Mouse (Mus musculus) testis, adult 2 months (tissue): ENCODE data around the gene Gm21915. TPM values are rescaled to one million over a fixed set of nuclear protein-coding genes. Genes with fewer than 3 reads are reported as not detected.

Source experiments
- H3K27ac ChIP-seq: fragments of 200-500 bp; 2 replicates; pipeline ENCODE4 v1.5.1; 2012; ENCODE audit warnings: low read depth, low read length; ENCODE audit not compliant: control insufficient read depth, insufficient read depth
- H3K27me3 ChIP-seq: fragments of 200-500 bp; 2 replicates; pipeline ENCODE4 v1.6.1; 2012; ENCODE audit warnings: mild to moderate bottlenecking, low read length, moderate library complexity; ENCODE audit not compliant: control insufficient read depth, insufficient read depth
- H3K36me3 ChIP-seq: fragments of 200-500 bp; 2 replicates; pipeline ENCODE4 v1.6.1; 2012; ENCODE audit warnings: mild to moderate bottlenecking, low read length; ENCODE audit not compliant: control insufficient read depth, insufficient read depth
- H3K4me1 ChIP-seq: fragments of 200-500 bp; 2 replicates; pipeline ENCODE4 v1.6.1; 2012; ENCODE audit warnings: low read length; ENCODE audit not compliant: control insufficient read depth, insufficient read depth
- H3K4me3 ChIP-seq: fragments of 200-500 bp; 2 replicates; pipeline ENCODE4 v1.5.1; 2012; ENCODE audit warnings: low read depth, mild to moderate bottlenecking, low read length, moderate library complexity, mixed read lengths; ENCODE audit not compliant: control insufficient read depth
- CTCF ChIP-seq: fragments of 200-500 bp; IDR thresholded peaks from 2 replicates; pipeline ENCODE4 v1.5.1; 2012; ENCODE audit warnings: low read depth, mild to moderate bottlenecking, inconsistent platforms, low read length, moderate library complexity; ENCODE audit not compliant: control insufficient read depth, insufficient read depth, insufficient replicate concordance
- POLR2A ChIP-seq: fragments of 200-500 bp; IDR thresholded peaks from 2 replicates; pipeline ENCODE4 v1.6.1; 2012; ENCODE audit warnings: low read depth, mild to moderate bottlenecking, inconsistent platforms, low read length, moderate library complexity; ENCODE audit not compliant: control insufficient read depth
- polyA plus RNA-seq: library from polyadenylated mRNA; depleted of rRNA; stranded (reverse); fragments of >200 nt; gene quantifications from 2 replicates; pipeline ENCODE4 v1.2.3, GENCODE M21; 2012

The Gm21915 gene
- polyA plus RNA-seq, 1 experiment, result not detected

GRCm38 (mm10) chr9:40704364-40705276 is 34.2 kb downstream of the Gm21915 start:
- Histone ChIP-seq H3K4me1 (no peaks in the 10 kb centered on the region; the same call in 1 of the 2 replicates), H3K4me3 (no peak overlapping the region), H3K36me3 (no peaks in the 10 kb centered on the region), H3K27me3 (no peaks in the 10 kb centered on the region), H3K27ac (no peak overlapping the region)
- TF ChIP-seq CTCF (no peak), POLR2A (no peak)

- Histone ChIP-seq H3K4me3 (no peak overlapping the region), H3K4me1 (no peaks in the 10 kb centered on the region; the same call in 1 of the 2 replicates), H3K27me3 (no peaks in the 10 kb centered on the region), H3K27ac (no peak overlapping the region), H3K36me3 (no peaks in the 10 kb centered on the region)
- TF ChIP-seq CTCF (no peak), POLR2A (no peak)
Observed at GRCm38 (mm10) chr9:40708448-40709140, 38.2 kb downstream of the Gm21915 start.

GRCm38 (mm10) chr9:40709141-40709537 is 38.7 kb downstream of the Gm21915 start:
- no peak for TF ChIP-seq CTCF
- no peak for TF ChIP-seq POLR2A
- no peaks in the 10 kb centered on the region for H3K36me3 ChIP-seq
- H3K4me3 ChIP-seq, result no peak overlapping the region
- H3K4me1 ChIP-seq, result no peaks in the 10 kb centered on the region; the same call in 1 of the 2 replicates
- H3K27ac ChIP-seq, result no peak overlapping the region
- H3K27me3 ChIP-seq, result no peaks in the 10 kb centered on the region

GRCm38 (mm10) chr9:40709587-40709986 is 39.2 kb downstream of the Gm21915 start:
- Histone ChIP-seq H3K36me3 (no peaks in the 10 kb centered on the region), H3K27me3 (no peaks in the 10 kb centered on the region), H3K4me3 (no peak overlapping the region), H3K27ac (no peak overlapping the region), H3K4me1 (no peaks in the 10 kb centered on the region; the same call in 1 of the 2 replicates)
- TF ChIP-seq POLR2A (no peak), CTCF (no peak)

GRCm38 (mm10) chr9:40709991-40710390 is 39.6 kb downstream of the Gm21915 start:
- TF ChIP-seq POLR2A (no peak), CTCF (no peak)
- H3K27me3 ChIP-seq, result no peaks in the 10 kb centered on the region
- no peaks in the 10 kb centered on the region for H3K36me3 ChIP-seq
- H3K4me3 ChIP-seq, result no peak overlapping the region
- H3K27ac ChIP-seq, result no peak overlapping the region
- no peaks in the 10 kb centered on the region; the same call in 1 of the 2 replicates for H3K4me1 ChIP-seq

GRCm38 (mm10) chr9:40711654-40712053 is 41.2 kb downstream of the Gm21915 start:
- Histone ChIP-seq H3K4me3 (no peak overlapping the region), H3K4me1 (no peaks in the 10 kb centered on the region; the same call in 1 of the 2 replicates), H3K27me3 (no peaks in the 10 kb centered on the region), H3K36me3 (no peaks in the 10 kb centered on the region), H3K27ac (no peak overlapping the region)
- TF ChIP-seq CTCF (no peak), POLR2A (no peak)

- H3K4me3 ChIP-seq, result no peak overlapping the region
- TF ChIP-seq CTCF (no peak), POLR2A (no peak)
- no peaks in the 10 kb centered on the region for H3K4me1 ChIP-seq
- no peaks in the 10 kb centered on the region for H3K36me3 ChIP-seq
- no peak overlapping the region for H3K27ac ChIP-seq
- H3K27me3 ChIP-seq, result no peaks in the 10 kb centered on the region
Observed at GRCm38 (mm10) chr9:40717182-40717874, 46.9 kb downstream of the Gm21915 start.
